In genomic region chr4:63368577-63368976, GRCm38 (mm10) we compare ENCODE assay signal across 9 mouse cellular contexts. TPM values are rescaled to one million over a fixed set of nuclear protein-coding genes. Genes with fewer than 3 reads are reported as not detected.
A peak's percentile ranks its signal among the peaks of the same experiment; 100 is the strongest.
DNase-seq lines count a peak whose midpoint lies in the region; ATAC-seq and TF ChIP-seq lines count a peak whose summit lies in the region.
"Had no signal": no experiment of that assay in that cellular context is flagged by ENCODE, and none has a peak within 500 bp of the region (broad histone marks: within the 10 kb centered on the region; RNA-seq: fewer than 3 reads in every experiment).

No protein-coding gene starts in this region.

- H3K27ac ChIP-seq in ES-Bruce4 (ENCODE audit: insufficient read depth, low read length): no peak overlapping the region
- H3K27ac ChIP-seq in forebrain, postnatal 0 days (ENCODE audit: low read depth, low read length): no peak overlapping the region
- H3K27ac ChIP-seq in hindbrain, embryonic 11.5 days (ENCODE audit: low read depth, low read length): no peak overlapping the region
- H3K27ac ChIP-seq in lung, embryonic 16.5 days (ENCODE audit: low read length): no peak overlapping the region
- H3K27ac ChIP-seq in thymus, adult 2 months (ENCODE audit: control insufficient read depth, insufficient read depth, low read length): no peak overlapping the region

- TF ChIP-seq POLR2A in ES-Bruce4 (IDR thresholded peaks at IDR 0.05; ENCODE audit: insufficient read depth, low read length): no peak
- TF ChIP-seq POLR2A in thymus, adult 2 months (IDR thresholded peaks at IDR 0.05; ENCODE audit: control insufficient read depth, extremely low read depth, insufficient read depth, low read length, poor library complexity): no peak

- no peak for TF ChIP-seq EP300 in ES-Bruce4 (IDR thresholded peaks at IDR 0.05; ENCODE audit: insufficient read depth, low read depth, low read length)

- peak; percentile 78 for ATAC-seq in forebrain, postnatal 0 days
- ATAC-seq in hindbrain, embryonic 11.5 days (ENCODE audit: low FRiP score): peak; percentile 38
- ATAC-seq in lung, embryonic 16.5 days (ENCODE audit: low read depth): peak; percentile 58

- no peak overlapping the region for H3K4me3 ChIP-seq in ES-Bruce4 (ENCODE audit: low read depth, low read length)
- H3K4me3 ChIP-seq in forebrain, postnatal 0 days (ENCODE audit: low read depth, low read length): no peak overlapping the region
- no peak overlapping the region for H3K4me3 ChIP-seq in hindbrain, embryonic 11.5 days (ENCODE audit: low read depth, low read length)
- H3K4me3 ChIP-seq in lung, embryonic 16.5 days (ENCODE audit: low read length): no peak overlapping the region
- no peak overlapping the region for H3K4me3 ChIP-seq in thymus, adult 2 months (ENCODE audit: control insufficient read depth, insufficient read depth, low read length)
- H3K4me3 ChIP-seq: erythroblast, embryonic 14.5 days had no signal

- DNase-seq in cerebellum, adult 11 months: peak; percentile 59
- peak; percentile 85 for DNase-seq in forebrain, postnatal 0 days
- peak; percentile 90 for DNase-seq in hindbrain, embryonic 11.5 days (ENCODE audit: low spot score)
- peak; percentile 74 to 92 for DNase-seq in layer of hippocampus, adult 8-10 months (ENCODE audit: low spot score in 2 of 2)
- DNase-seq in ovary, postnatal 10 days (ENCODE audit: low spot score): peak; percentile 75
- peak; percentile 89 for DNase-seq in thymus, adult 2 months

- TF ChIP-seq CTCF in ES-Bruce4 (IDR thresholded peaks at IDR 0.05; ENCODE audit: low read depth, low read length): peak; percentile 98
- TF ChIP-seq CTCF in forebrain, postnatal 0 days (IDR thresholded peaks at IDR 0.05; ENCODE audit: low read depth): peak; percentile 97
- TF ChIP-seq CTCF in thymus, adult 2 months (IDR thresholded peaks at IDR 0.05; ENCODE audit: borderline replicate concordance, control insufficient read depth, extremely low read depth, insufficient read depth, low read length, poor library complexity): peak; percentile 98

- H3K9ac ChIP-seq in ES-Bruce4 (ENCODE audit: low read depth, poor library complexity, severe bottlenecking): no peak overlapping the region
- no peak overlapping the region for H3K9ac ChIP-seq in forebrain, postnatal 0 days
- H3K9ac ChIP-seq in hindbrain, embryonic 11.5 days (ENCODE audit: low read depth, low read length): no peak overlapping the region
- no peak overlapping the region for H3K9ac ChIP-seq in lung, embryonic 16.5 days (ENCODE audit: low read length)

- H3K27me3 ChIP-seq in ES-Bruce4 (ENCODE audit: control insufficient read depth, insufficient read depth, low read length, poor library complexity, severe bottlenecking): no peaks in the 10 kb centered on the region
- no peaks in the 10 kb centered on the region for H3K27me3 ChIP-seq in forebrain, postnatal 0 days (ENCODE audit: insufficient read depth, low read length)
- no peaks in the 10 kb centered on the region for H3K27me3 ChIP-seq in hindbrain, embryonic 11.5 days (ENCODE audit: control insufficient read depth, insufficient read depth, low read length)
- H3K27me3 ChIP-seq in lung, embryonic 16.5 days (ENCODE audit: control insufficient read depth, insufficient read depth, low read depth, low read length): no peaks in the 10 kb centered on the region
- H3K27me3 ChIP-seq in thymus, adult 2 months (ENCODE audit: control insufficient read depth, insufficient read depth, low read length): no peaks in the 10 kb centered on the region

- H3K36me3 ChIP-seq in ES-Bruce4 (ENCODE audit: control insufficient read depth, insufficient read depth, low read length, poor library complexity, severe bottlenecking): no peaks in the 10 kb centered on the region
- H3K36me3 ChIP-seq in forebrain, postnatal 0 days (ENCODE audit: insufficient read depth): peaks cover 10% of the 10 kb centered on the region
- H3K36me3 ChIP-seq in hindbrain, embryonic 11.5 days (ENCODE audit: control insufficient read depth, insufficient read depth, low read length): no peaks in the 10 kb centered on the region
- peaks cover 28% of the 10 kb centered on the region for H3K36me3 ChIP-seq in lung, embryonic 16.5 days (ENCODE audit: control insufficient read depth, insufficient read depth, low read length)
- H3K36me3 ChIP-seq in thymus, adult 2 months (ENCODE audit: control insufficient read depth, insufficient read depth, low read length): peaks cover 62% of the 10 kb centered on the region

- H3K9me3 ChIP-seq in ES-Bruce4 (replicated peaks; ENCODE audit: control insufficient read depth, insufficient read depth, low read length, poor library complexity, severe bottlenecking): no peaks in the 10 kb centered on the region
- no peaks in the 10 kb centered on the region for H3K9me3 ChIP-seq in forebrain, postnatal 0 days (ENCODE audit: low read length)
- H3K9me3 ChIP-seq in hindbrain, embryonic 11.5 days (ENCODE audit: control insufficient read depth, low read length): no peaks in the 10 kb centered on the region
- no peaks in the 10 kb centered on the region for H3K9me3 ChIP-seq in lung, embryonic 16.5 days (ENCODE audit: control insufficient read depth, low read length)

- 20% methylated on average over 4 of the region's 4 CpGs for WGBS in forebrain, postnatal 0 days
- WGBS in hindbrain, embryonic 11.5 days: 13% methylated on average over 4 of the region's 4 CpGs
- WGBS in lung, embryonic 16.5 days: 20% methylated on average over 4 of the region's 4 CpGs
- WGBS in thymus, adult 2 months: 36% methylated on average over 4 of the region's 4 CpGs

- no peak overlapping the region for H3K4me2 ChIP-seq in forebrain, postnatal 0 days (ENCODE audit: low read depth)
- H3K4me2 ChIP-seq in hindbrain, embryonic 11.5 days (replicated peaks; ENCODE audit: low read depth, low read length): no peak overlapping the region
- no peak overlapping the region for H3K4me2 ChIP-seq in lung, embryonic 16.5 days (ENCODE audit: low read depth, low read length)

- no peaks in the 10 kb centered on the region for H3K4me1 ChIP-seq in ES-Bruce4 (ENCODE audit: control insufficient read depth, insufficient read depth, low read length)
- H3K4me1 ChIP-seq in forebrain, postnatal 0 days (ENCODE audit: insufficient read depth): no peaks in the 10 kb centered on the region
- no peaks in the 10 kb centered on the region for H3K4me1 ChIP-seq in hindbrain, embryonic 11.5 days (replicated peaks; ENCODE audit: control insufficient read depth, insufficient read depth, low read length)
- no peaks in the 10 kb centered on the region for H3K4me1 ChIP-seq in lung, embryonic 16.5 days (replicated peaks; ENCODE audit: control insufficient read depth, insufficient read depth, low read length)
- no peaks in the 10 kb centered on the region; the same call in 1 of the 2 replicates for H3K4me1 ChIP-seq in thymus, adult 2 months (replicated peaks; ENCODE audit: control insufficient read depth, insufficient read depth, low read length)

RNA-seq across cellular contexts. Expression of gene Orm2, which starts 6.3 kb away (rescaled TPM):
- not detected in 2 replicates for polyA plus RNA-seq in ES-Bruce4 (2011; ENCODE audit: insufficient read depth, insufficient read length, low read depth, missing spikeins)
- total RNA-seq in forebrain, postnatal 0 days (2014; rRNA removed): not detected in 2 replicates
- not detected in 2 replicates for polyA plus RNA-seq in forebrain, postnatal 0 days (2015; fragmentation: Nextera tagmentation; extraction: Ambion mirVana)
- not detected in 2 replicates for polyA plus RNA-seq in hindbrain, embryonic 11.5 days (2014; fragmentation: Nextera tagmentation; extraction: Ambion mirVana)
- total RNA-seq in layer of hippocampus, adult 8-10 months (2022): not detected
- not detected in 2 replicates for polyA plus RNA-seq in lung, embryonic 16.5 days (2015; fragmentation: Nextera tagmentation; extraction: Ambion mirVana)
- 0.31 and 0.38 TPM in 2 replicates for polyA plus RNA-seq in thymus, adult 2 months (2012; rRNA removed)
- polyA plus RNA-seq: erythroblast, embryonic 14.5 days had no signal

RNA-seq across cellular contexts. Expression of gene Orm3, which starts 12.6 kb away (rescaled TPM):
- polyA plus RNA-seq in ES-Bruce4 (2011; ENCODE audit: insufficient read depth, insufficient read length, low read depth, missing spikeins): not detected in 2 replicates
- not detected in 2 replicates for total RNA-seq in forebrain, postnatal 0 days (2014; rRNA removed)
- not detected in 2 replicates for polyA plus RNA-seq in forebrain, postnatal 0 days (2015; fragmentation: Nextera tagmentation; extraction: Ambion mirVana)
- not detected in 2 replicates for polyA plus RNA-seq in hindbrain, embryonic 11.5 days (2014; fragmentation: Nextera tagmentation; extraction: Ambion mirVana)
- not detected for total RNA-seq in layer of hippocampus, adult 8-10 months (2022)
- polyA plus RNA-seq in lung, embryonic 16.5 days (2015; fragmentation: Nextera tagmentation; extraction: Ambion mirVana): not detected in 2 replicates
- 0.18 and 0.28 TPM in 2 replicates for polyA plus RNA-seq in thymus, adult 2 months (2012; rRNA removed)
- polyA plus RNA-seq: erythroblast, embryonic 14.5 days had no signal

RNA-seq across cellular contexts. Expression of gene Orm1, which starts 24.2 kb away (rescaled TPM):
- polyA plus RNA-seq in ES-Bruce4 (2011; ENCODE audit: insufficient read depth, insufficient read length, low read depth, missing spikeins): not detected in 2 replicates
- not detected in 2 replicates for total RNA-seq in forebrain, postnatal 0 days (2014; rRNA removed)
- polyA plus RNA-seq in forebrain, postnatal 0 days (2015; fragmentation: Nextera tagmentation; extraction: Ambion mirVana): not detected in 2 replicates
- not detected in 2 replicates for polyA plus RNA-seq in hindbrain, embryonic 11.5 days (2014; fragmentation: Nextera tagmentation; extraction: Ambion mirVana)
- not detected for total RNA-seq in layer of hippocampus, adult 8-10 months (2022)
- 0.48 TPM in 1 of 2 replicates, not detected in the other for polyA plus RNA-seq in lung, embryonic 16.5 days (2015; fragmentation: Nextera tagmentation; extraction: Ambion mirVana)
- polyA plus RNA-seq in thymus, adult 2 months (2012; rRNA removed): 3.5 and 5.3 TPM in 2 replicates
- polyA plus RNA-seq: erythroblast, embryonic 14.5 days had no signal

RNA-seq across cellular contexts. Expression of gene Akna, which starts 34.6 kb away (rescaled TPM):
- 4.0 and 4.7 TPM in 2 replicates for polyA plus RNA-seq in ES-Bruce4 (2011; ENCODE audit: insufficient read depth, insufficient read length, low read depth, missing spikeins)
- total RNA-seq in forebrain, postnatal 0 days (2014; rRNA removed): 3.5 and 6.1 TPM in 2 replicates
- 1.2 and 3.8 TPM in 2 replicates for polyA plus RNA-seq in forebrain, postnatal 0 days (2015; fragmentation: Nextera tagmentation; extraction: Ambion mirVana)
- 5.7 and 6.1 TPM in 2 replicates for polyA plus RNA-seq in hindbrain, embryonic 11.5 days (2014; fragmentation: Nextera tagmentation; extraction: Ambion mirVana)
- total RNA-seq in layer of hippocampus, adult 8-10 months (2022): 1 to 10 TPM; 3.0 to 7.6 (median 5.2) TPM
- 10.2 and 10.6 TPM in 2 replicates for polyA plus RNA-seq in lung, embryonic 16.5 days (2015; fragmentation: Nextera tagmentation; extraction: Ambion mirVana)
- polyA plus RNA-seq in thymus, adult 2 months (2012; rRNA removed): 76.6 and 92.4 TPM in 2 replicates
